In the genomic region with DNA sequence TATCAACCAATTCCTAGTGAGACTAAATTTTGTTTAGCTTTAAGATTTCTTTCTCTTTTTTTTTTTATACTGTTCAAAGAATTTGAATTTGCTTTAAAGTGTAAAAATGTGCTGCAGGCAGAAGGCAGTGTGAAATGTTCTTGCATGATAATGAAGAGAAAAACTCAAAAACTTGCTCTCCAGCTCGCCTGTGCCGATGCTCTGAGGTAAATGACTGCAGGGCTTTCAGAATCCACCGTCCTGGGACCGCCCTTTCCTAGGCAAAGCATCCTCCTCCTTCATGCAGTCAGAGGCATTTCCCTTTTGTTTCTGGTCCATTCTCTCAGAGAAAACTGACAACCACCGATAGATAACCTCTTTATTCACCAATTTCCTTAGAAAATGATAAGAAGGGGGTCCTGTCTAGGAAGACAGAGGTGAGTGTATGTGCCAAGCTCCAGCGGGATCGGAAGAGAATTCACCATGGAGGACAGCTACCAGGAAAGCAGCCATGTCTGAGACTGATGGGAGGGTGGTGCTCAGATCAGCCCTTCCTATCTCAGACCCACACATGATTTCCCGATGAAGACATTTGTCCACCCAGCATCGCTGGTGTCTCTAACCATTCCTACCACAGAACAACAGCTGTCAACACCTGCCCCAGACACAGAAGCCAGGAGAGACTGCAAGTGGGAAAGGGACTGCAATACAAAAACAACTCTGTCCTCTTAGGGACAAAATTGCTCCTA, we compare ENCODE assay signal across 11 mouse cellular contexts.
DNase-seq lines count a peak whose midpoint lies in the region; ATAC-seq and TF ChIP-seq lines count a peak whose summit lies in the region.
"Had no signal": no experiment of that assay in that cellular context is flagged by ENCODE, and none has a peak within 500 bp of the region (broad histone marks: within the 10 kb centered on the region; RNA-seq: fewer than 3 reads in every experiment).

No protein-coding gene starts in this region.

- no peak for TF ChIP-seq POLR2A in MEL (IDR thresholded peaks at IDR 0.05; ENCODE audit: control insufficient read depth in 1 of 2, insufficient read depth in 1 of 2, low read depth in 1 of 2, low read length in 2 of 2, poor library complexity in 1 of 2)

- 66% methylated on average over 9 of the region's 9 CpGs for WGBS in intestine, embryonic 14.5 days
- WGBS in intestine, embryonic 15.5 days, result 67% methylated on average over 9 of the region's 9 CpGs
- 32% methylated on average over 9 of the region's 9 CpGs for WGBS in heart, embryonic 12.5 days
- WGBS in hindbrain, embryonic 11.5 days, result 64% methylated on average over 9 of the region's 9 CpGs

- TF ChIP-seq RAD21 in MEL (IDR thresholded peaks at IDR 0.05; ENCODE audit: low read depth, low read length), result no peak

- no peaks in the 10 kb centered on the region for H3K27me3 ChIP-seq in intestine, embryonic 14.5 days (replicated peaks; ENCODE audit: control insufficient read depth, insufficient read depth, low read length)
- H3K27me3 ChIP-seq in intestine, embryonic 15.5 days (replicated peaks), result no peaks in the 10 kb centered on the region
- H3K27me3 ChIP-seq in MEL (ENCODE audit: control insufficient read depth in 1 of 2, insufficient read depth in 2 of 2, low read length in 2 of 2), result peaks cover 0 to 6% of the 10 kb centered on the region in 2 experiments; a peak in 3 of 4 replicates
- no peaks in the 10 kb centered on the region for H3K27me3 ChIP-seq in heart, embryonic 12.5 days (replicated peaks)
- no peaks in the 10 kb centered on the region for H3K27me3 ChIP-seq in hindbrain, embryonic 11.5 days (ENCODE audit: control insufficient read depth, insufficient read depth, low read length)
- H3K27me3 ChIP-seq: hindbrain, embryonic 15.5 days had no signal

- peak; percentile 28 for DNase-seq in intestine, embryonic 14.5 days (ENCODE audit: low spot score)
- DNase-seq in MEL (ENCODE audit: low read depth, low spot score), result peak; percentile 8
- peak; percentile 41 to 49 for DNase-seq in kidney, postnatal 36 days
- no peak for DNase-seq in hindbrain, embryonic 11.5 days (ENCODE audit: low spot score)
- no peak for DNase-seq in cerebellum, adult 8-10 months
- DNase-seq: cerebellum, postnatal 36 days; liver, postnatal 0 days had no signal

- no peaks in the 10 kb centered on the region for H3K9me3 ChIP-seq in intestine, embryonic 14.5 days (ENCODE audit: control insufficient read depth, low read length)
- H3K9me3 ChIP-seq in intestine, embryonic 15.5 days, result no peaks in the 10 kb centered on the region
- H3K9me3 ChIP-seq in MEL (replicated peaks; ENCODE audit: insufficient read depth, low read length), result no peaks in the 10 kb centered on the region
- no peaks in the 10 kb centered on the region for H3K9me3 ChIP-seq in heart, embryonic 12.5 days (replicated peaks)
- no peaks in the 10 kb centered on the region for H3K9me3 ChIP-seq in hindbrain, embryonic 11.5 days (ENCODE audit: control insufficient read depth, low read length)
- H3K9me3 ChIP-seq: hindbrain, embryonic 15.5 days had no signal

- H3K79me2 ChIP-seq in MEL (ENCODE audit: control insufficient read depth, insufficient read depth, low read length, poor library complexity), result no peaks in the 10 kb centered on the region

- peaks cover 17% of the 10 kb centered on the region; the same call in 1 of the 2 replicates for H3K4me1 ChIP-seq in intestine, embryonic 14.5 days (replicated peaks; ENCODE audit: control insufficient read depth, insufficient read depth, low read length)
- 0 out of 2 replicates have a peak, but pooled peaks cover 8% of the 10 kb centered on the region for H3K4me1 ChIP-seq in intestine, embryonic 15.5 days (replicated peaks)
- peaks cover 7 to 24% of the 10 kb centered on the region in 2 experiments for H3K4me1 ChIP-seq in MEL (ENCODE audit: control insufficient read depth in 1 of 2, insufficient read depth in 2 of 2, low read length in 2 of 2)
- peaks cover 29% of the 10 kb centered on the region for H3K4me1 ChIP-seq in heart, embryonic 12.5 days (replicated peaks)
- no peaks in the 10 kb centered on the region for H3K4me1 ChIP-seq in hindbrain, embryonic 11.5 days (replicated peaks; ENCODE audit: control insufficient read depth, insufficient read depth, low read length)

- no peak for TF ChIP-seq CTCF in MEL (IDR thresholded peaks at IDR 0.05 in 2 of 3, conservative IDR thresholded peaks at IDR 0.05 in 1 of 3; ENCODE audit: control insufficient read depth in 1 of 3, insufficient read depth in 1 of 3, low read depth in 2 of 3, low read length in 3 of 3, poor library complexity in 1 of 3, severe bottlenecking in 1 of 3)

- no peak for ATAC-seq in intestine, embryonic 14.5 days (replicated peaks; ENCODE audit: low FRiP score, low TSS enrichment, low read depth)
- no peak for ATAC-seq in intestine, embryonic 15.5 days
- no peak for ATAC-seq in heart, embryonic 12.5 days (ENCODE audit: insufficient number of reproducible peaks, low FRiP score)
- ATAC-seq in hindbrain, embryonic 11.5 days (ENCODE audit: low FRiP score), result no peak
- no peak for ATAC-seq in cerebellum, adult (ENCODE audit: insufficient number of reproducible peaks, low FRiP score, low TSS enrichment)
- ATAC-seq: liver, postnatal 0 days had no signal

- no peak for TF ChIP-seq EP300 in MEL (IDR thresholded peaks at IDR 0.05; ENCODE audit: low read depth in 1 of 2, low read length in 2 of 2)

- H3K36me3 ChIP-seq in intestine, embryonic 14.5 days (ENCODE audit: control insufficient read depth, insufficient read depth, low read length), result no peaks in the 10 kb centered on the region
- no peaks in the 10 kb centered on the region for H3K36me3 ChIP-seq in intestine, embryonic 15.5 days
- H3K36me3 ChIP-seq in MEL (ENCODE audit: control insufficient read depth in 1 of 2, insufficient read depth in 2 of 2, low read length in 2 of 2), result peaks cover 0 to 21% of the 10 kb centered on the region in 2 experiments; a peak in 2 of 4 replicates
- H3K36me3 ChIP-seq in heart, embryonic 12.5 days, result no peaks in the 10 kb centered on the region
- no peaks in the 10 kb centered on the region for H3K36me3 ChIP-seq in hindbrain, embryonic 11.5 days (ENCODE audit: control insufficient read depth, insufficient read depth, low read length)
- H3K36me3 ChIP-seq: hindbrain, embryonic 15.5 days had no signal

- no peak overlapping the region for H3K4me2 ChIP-seq in intestine, embryonic 14.5 days (ENCODE audit: low read length)
- H3K4me2 ChIP-seq in intestine, embryonic 15.5 days (replicated peaks), result no peak overlapping the region
- no peak overlapping the region; the same call in 1 of the 2 replicates for H3K4me2 ChIP-seq in heart, embryonic 12.5 days
- H3K4me2 ChIP-seq in hindbrain, embryonic 11.5 days (replicated peaks; ENCODE audit: low read depth, low read length), result no peak overlapping the region
- H3K4me2 ChIP-seq: hindbrain, embryonic 15.5 days had no signal

- H3K4me3 ChIP-seq in intestine, embryonic 14.5 days (ENCODE audit: low read depth, low read length), result no peak overlapping the region
- H3K4me3 ChIP-seq in intestine, embryonic 15.5 days (replicated peaks), result no peak overlapping the region
- no peak overlapping the region for H3K4me3 ChIP-seq in MEL (ENCODE audit: control insufficient read depth in 1 of 2, insufficient read depth in 1 of 2, low read depth in 2 of 2, low read length in 2 of 2)
- H3K4me3 ChIP-seq in heart, embryonic 12.5 days, result no peak overlapping the region
- H3K4me3 ChIP-seq in hindbrain, embryonic 11.5 days (ENCODE audit: low read depth, low read length), result no peak overlapping the region
- H3K4me3 ChIP-seq: hindbrain, embryonic 15.5 days had no signal

- no peak overlapping the region for H3K27ac ChIP-seq in intestine, embryonic 14.5 days (ENCODE audit: low read depth)
- H3K27ac ChIP-seq in intestine, embryonic 15.5 days, result no peak overlapping the region
- no peak overlapping the region for H3K27ac ChIP-seq in MEL (ENCODE audit: control insufficient read depth, low read depth, low read length)
- H3K27ac ChIP-seq in heart, embryonic 12.5 days (ENCODE audit: poor library complexity, severe bottlenecking), result 0 out of 2 replicates have a peak overlapping the region, but pooled peaks have one; percentile 14
- H3K27ac ChIP-seq in hindbrain, embryonic 11.5 days (ENCODE audit: low read depth, low read length), result no peak overlapping the region
- H3K27ac ChIP-seq: hindbrain, embryonic 15.5 days had no signal

- H3K9ac ChIP-seq in intestine, embryonic 14.5 days (ENCODE audit: low read length), result no peak overlapping the region
- H3K9ac ChIP-seq in intestine, embryonic 15.5 days, result no peak overlapping the region
- H3K9ac ChIP-seq in MEL (ENCODE audit: control insufficient read depth, low read depth, low read length, poor library complexity, severe bottlenecking), result no peak overlapping the region
- no peak overlapping the region for H3K9ac ChIP-seq in heart, embryonic 12.5 days
- no peak overlapping the region for H3K9ac ChIP-seq in hindbrain, embryonic 11.5 days (ENCODE audit: low read depth, low read length)
- H3K9ac ChIP-seq: hindbrain, embryonic 15.5 days; liver, postnatal 0 days had no signal

TF ChIP-seq in MEL, 35 proteins besides CTCF, POLR2A, EP300 and RAD21:
- TF ChIP-seq CHD1 (IDR thresholded peaks at IDR 0.05; ENCODE audit: low read depth, low read length) (no peak), SIN3A (IDR thresholded peaks at IDR 0.05; ENCODE audit: low read length) (no peak), GABPA (IDR thresholded peaks at IDR 0.05; ENCODE audit: low read depth, low read length) (no peak), GATA1 (IDR thresholded peaks at IDR 0.05; ENCODE audit: low read depth, low read length) (no peak), ZC3H11A (IDR thresholded peaks at IDR 0.05; ENCODE audit: low read depth, low read length) (no peak), UBTF (IDR thresholded peaks at IDR 0.05; ENCODE audit: borderline replicate concordance, insufficient read depth, low read depth, low read length) (no peak), MAFK (IDR thresholded peaks at IDR 0.05; ENCODE audit: borderline replicate concordance, low read depth, low read length) (no peak), USF1 (IDR thresholded peaks at IDR 0.05; ENCODE audit: low read depth, low read length) (no peak), RCOR1 (IDR thresholded peaks at IDR 0.05; ENCODE audit: low read depth, low read length) (no peak), NRF1 (IDR thresholded peaks at IDR 0.05; ENCODE audit: insufficient read depth, low read depth, low read length, poor library complexity, severe bottlenecking) (no peak), MAX (IDR thresholded peaks at IDR 0.05; ENCODE audit: low read length) (no peak), TAL1 (IDR thresholded peaks at IDR 0.05; ENCODE audit: low read length) (no peak), SMC3 (IDR thresholded peaks at IDR 0.05; ENCODE audit: low read depth, low read length) (no peak), TBP (IDR thresholded peaks at IDR 0.05; ENCODE audit: low read depth, low read length) (no peak)

Comparison
In these comparisons a context has a peak if more than half of its experiments do, and no peak if none do; other contexts are left out.
1. DNase-seq: peak in intestine, embryonic 14.5 days (single experiment), MEL (single experiment) and kidney, postnatal 36 days (2 of 2); none in hindbrain, embryonic 11.5 days (single experiment) and cerebellum, adult 8-10 months (single experiment).